Mouse (Mus musculus) CH12.LX (cell line): ENCODE data around the gene Jtb. TPM values are rescaled to one million over a fixed set of nuclear protein-coding genes. Genes with fewer than 3 reads are reported as not detected.

Experiments used
- DNase-seq: peaks from one replicate; pipeline ENCODE4 v3.0.0-alpha.2; 2013; ENCODE audit errors: extremely low read depth
- H3K27ac ChIP-seq: 2 replicates; pipeline ENCODE4 v1.5.1; 2012; ENCODE audit warnings: low read depth, mild to moderate bottlenecking, control low read depth, moderate library complexity; ENCODE audit not compliant: insufficient read depth
- H3K27me3 ChIP-seq: replicated peaks from 2 replicates; pipeline ENCODE3; 2012; ENCODE audit warnings: inconsistent platforms
- H3K36me3 ChIP-seq, 2 experiments: replicated peaks in 1 of 2; 2 replicates each; pipeline versions ENCODE3 to v1.6.1; 2012; ENCODE audit warnings: inconsistent platforms in 1 of 2, low read length in 1 of 2, mild to moderate bottlenecking in 1 of 2, mixed read lengths in 1 of 2, moderate library complexity in 1 of 2; ENCODE audit not compliant: control insufficient read depth in 1 of 2, insufficient read depth in 1 of 2
- H3K4me1 ChIP-seq, 2 experiments: 2 replicates each; pipeline ENCODE4 v1.6.1; 2012; ENCODE audit warnings: inconsistent platforms in 1 of 2, moderate library complexity in 1 of 2; ENCODE audit not compliant: insufficient read depth in 2 of 2, control insufficient read depth in 1 of 2
- H3K4me2 ChIP-seq: 2 replicates; pipeline ENCODE4 v1.6.1; 2012; ENCODE audit warnings: low read depth, mild to moderate bottlenecking, control low read depth; ENCODE audit not compliant: poor library complexity, insufficient read depth, severe bottlenecking
- H3K4me3 ChIP-seq, 3 experiments: fragments of 150-350 bp in 1 of 3; sonication (generic) in 1 of 3; replicated peaks in 1 of 3; 2 replicates each; pipeline versions ENCODE3 to v1.5.1; 2011 to 2012; ENCODE audit warnings: low read depth in 2 of 3, low read length in 2 of 3, mild to moderate bottlenecking in 2 of 3, moderate library complexity in 2 of 3, control low read depth in 1 of 3, improper control_type of control experiment in 1 of 3, inconsistent platforms in 1 of 3, mixed read lengths in 1 of 3; ENCODE audit not compliant: poor library complexity in 1 of 3
- H3K79me2 ChIP-seq: replicated peaks from 2 replicates; pipeline ENCODE4 v1.6.1; 2012; ENCODE audit warnings: mild to moderate bottlenecking, moderate library complexity; ENCODE audit not compliant: control insufficient read depth, poor library complexity, insufficient read depth, severe bottlenecking; ENCODE audit errors: extremely low read depth
- H3K9ac ChIP-seq: 2 replicates; pipeline ENCODE4 v1.6.1; 2012; ENCODE audit warnings: low read depth, mild to moderate bottlenecking, control low read depth, moderate library complexity; ENCODE audit not compliant: insufficient read depth
- H3K9me3 ChIP-seq: replicated peaks from 2 replicates; pipeline ENCODE3; 2012; ENCODE audit warnings: low read length, inconsistent platforms, mixed read lengths
- BHLHE40 ChIP-seq: IDR thresholded peaks from 2 replicates; pipeline ENCODE4 v1.6.1; 2011; ENCODE audit warnings: mild to moderate bottlenecking, low read depth, low read length, improper control_type of control experiment
- CTCF ChIP-seq, 2 experiments: IDR thresholded peaks in 1 of 2; conservative IDR thresholded peaks in 1 of 2; 2 replicates each; pipeline ENCODE4 v1.5.1; 2011 to 2012; ENCODE audit warnings: low read depth in 2 of 2, low read length in 2 of 2, improper control_type of control experiment in 1 of 2, inconsistent platforms in 1 of 2, mild to moderate bottlenecking in 1 of 2, moderate library complexity in 1 of 2
- EP300 ChIP-seq: IDR thresholded peaks from 2 replicates; pipeline ENCODE4 v1.6.1; 2011; ENCODE audit warnings: low read length, improper control_type of control experiment
- ETS1 ChIP-seq: conservative IDR thresholded peaks from 2 replicates; pipeline ENCODE4 v1.6.1; 2012; ENCODE audit warnings: low read depth, mild to moderate bottlenecking, inconsistent platforms, low read length, improper control_type of control experiment, moderate library complexity
- GABPA ChIP-seq: IDR thresholded peaks from 2 replicates; pipeline ENCODE4 v1.6.1; 2012; ENCODE audit warnings: low read depth, low read length, improper control_type of control experiment, inconsistent platforms; ENCODE audit not compliant: insufficient replicate concordance
- HCFC1 ChIP-seq: IDR thresholded peaks from 2 replicates; pipeline ENCODE4 v1.6.1; 2012; ENCODE audit warnings: low read depth, mild to moderate bottlenecking, inconsistent platforms, low read length, improper control_type of control experiment
- IRF4 ChIP-seq: IDR thresholded peaks from 2 replicates; pipeline ENCODE4 v1.6.1; 2014; ENCODE audit warnings: low read depth, mild to moderate bottlenecking, inconsistent platforms, low read length, improper control_type of control experiment
- JUND ChIP-seq: conservative IDR thresholded peaks from 2 replicates; pipeline ENCODE4 v1.6.1; 2011; ENCODE audit warnings: low read depth, low read length, improper control_type of control experiment
- KAT2A ChIP-seq: IDR thresholded peaks from 2 replicates; pipeline ENCODE4 v1.6.1; 2012; ENCODE audit warnings: low read length, improper control_type of control experiment, inconsistent platforms; ENCODE audit not compliant: insufficient replicate concordance
- MAX ChIP-seq: IDR thresholded peaks from 2 replicates; pipeline ENCODE4 v1.6.1; 2011; ENCODE audit warnings: low read length, improper control_type of control experiment
- MYC ChIP-seq: IDR thresholded peaks from 2 replicates; pipeline ENCODE4 v1.6.1; 2011; ENCODE audit warnings: low read depth, mild to moderate bottlenecking, improper control_type of control experiment, low read length
- NELFE ChIP-seq: IDR thresholded peaks from 2 replicates; pipeline ENCODE4 v1.6.1; 2011; ENCODE audit warnings: low read depth, low read length, improper control_type of control experiment
- NRF1 ChIP-seq: IDR thresholded peaks from 2 replicates; pipeline ENCODE4 v1.6.1; 2014; ENCODE audit warnings: low read depth, mild to moderate bottlenecking, inconsistent platforms, low read length, improper control_type of control experiment, moderate library complexity
- PAX5 ChIP-seq: IDR thresholded peaks from 2 replicates; pipeline ENCODE4 v1.6.1; 2012; ENCODE audit warnings: low read length, inconsistent platforms, mixed read lengths
- POLR2AphosphoS2 ChIP-seq: IDR thresholded peaks from 2 replicates; pipeline ENCODE4 v1.6.1; 2011; ENCODE audit warnings: low read depth, low read length, improper control_type of control experiment
- RCOR1 ChIP-seq: conservative IDR thresholded peaks from 2 replicates; pipeline ENCODE4 v1.6.1; 2012; ENCODE audit warnings: low read depth, mild to moderate bottlenecking, inconsistent platforms, low read length, improper control_type of control experiment
- SIN3A ChIP-seq: IDR thresholded peaks from 2 replicates; pipeline ENCODE4 v1.6.1; 2012; ENCODE audit warnings: low read length, improper control_type of control experiment, inconsistent platforms
- USF1 ChIP-seq: IDR thresholded peaks from 2 replicates; pipeline ENCODE4 v1.6.1; 2014; ENCODE audit warnings: low read depth, mild to moderate bottlenecking, inconsistent platforms, low read length, improper control_type of control experiment
- ZMIZ1 ChIP-seq: IDR thresholded peaks from 2 replicates; pipeline ENCODE4 v1.6.1; 2012; ENCODE audit warnings: low read depth, mild to moderate bottlenecking, inconsistent platforms, low read length, improper control_type of control experiment
- ZNF384 ChIP-seq: IDR thresholded peaks from 2 replicates; pipeline ENCODE4 v1.6.1; 2012; ENCODE audit warnings: low read depth, low read length, improper control_type of control experiment, inconsistent platforms
- dilution Hi-C: fragments of 300-500 bp; cut with MboI; formaldehyde crosslinking; loops from 2 replicates; pipeline ENCODE4 v1.14.3; 2020; ENCODE audit warnings: low sequenced_read_pairs; ENCODE audit not compliant: extremely low pct_unique_long_range_greater_than_20kb, extremely low pct_ligation_motif_present
- in situ Hi-C: fragments of 300-500 bp; cut with MboI; formaldehyde crosslinking; loops from 3 replicates; pipeline ENCODE4 v1.14.3; 2019; ENCODE audit warnings: low sequenced_read_pairs, low pct_ligation_motif_present, low pct_unique_long_range_greater_than_20kb, mixed read lengths
- polyA plus RNA-seq: library from polyadenylated mRNA; unstranded; fragments of >175 nt; gene quantifications from 2 replicates; pipeline ENCODE4 v1.2.1, GENCODE M21; 2012; ENCODE audit warnings: low read depth; ENCODE audit not compliant: insufficient read length
- total RNA-seq, 2 experiments: library from RNA; depleted of rRNA; stranded (reverse); fragments of 300-350 nt in 1 of 2; fragments of >200 nt in 1 of 2; gene quantifications; 2 replicates each; pipeline ENCODE4 v1.2.3; 2012 to 2014

The Jtb gene
- total and polyA plus RNA-seq, 3 experiments: 50.8 to 73.6 (median 54.2) TPM

DNA sequence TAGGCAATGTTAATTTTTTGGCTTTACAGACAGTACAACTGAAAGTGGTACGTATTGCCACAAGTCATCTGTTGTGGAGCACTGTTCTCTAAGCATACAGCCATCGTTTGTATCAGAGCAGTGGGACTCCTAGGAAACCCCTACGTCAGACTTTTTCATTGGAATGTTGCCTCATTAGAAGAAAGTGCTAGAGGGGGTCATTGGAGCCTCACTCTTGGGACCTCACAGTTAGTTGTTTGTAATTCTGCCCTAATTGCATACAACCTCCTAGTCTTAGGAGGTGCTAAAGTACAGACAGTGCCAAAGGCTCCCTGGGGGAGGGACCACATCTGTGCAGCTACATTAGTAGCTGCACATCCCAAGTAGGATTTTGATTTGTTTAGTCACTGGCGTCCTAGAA is 36.6 kb upstream of the Jtb start:
- no peak overlapping the region for H3K4me2 ChIP-seq
- no peaks in the 10 kb centered on the region for H3K36me3 ChIP-seq
- H3K9me3 ChIP-seq: no peaks in the 10 kb centered on the region
- no peak overlapping the region for H3K27ac ChIP-seq
- H3K79me2 ChIP-seq: no peaks in the 10 kb centered on the region
- no peaks in the 10 kb centered on the region for H3K4me1 ChIP-seq
- no peak overlapping the region for H3K9ac ChIP-seq
- dilution Hi-C loops (no loop called here), in situ Hi-C loops (no loop called here)
- H3K27me3 ChIP-seq: no peaks in the 10 kb centered on the region
- H3K4me3 ChIP-seq: no peak overlapping the region
- TF ChIP-seq ZMIZ1 (no peak), GABPA (no peak), MAX (no peak), CTCF (conservative IDR thresholded peaks at IDR 0.05 in 1 of 2, IDR thresholded peaks at IDR 0.05 in 1 of 2; ENCODE audit: low read depth in 2 of 2, low read length in 2 of 2) (no peak), RCOR1 (no peak), JUND (no peak), PAX5 (no peak), EP300 (no peak), HCFC1 (no peak), KAT2A (no peak)
- DNase-seq: no peak

DNA sequence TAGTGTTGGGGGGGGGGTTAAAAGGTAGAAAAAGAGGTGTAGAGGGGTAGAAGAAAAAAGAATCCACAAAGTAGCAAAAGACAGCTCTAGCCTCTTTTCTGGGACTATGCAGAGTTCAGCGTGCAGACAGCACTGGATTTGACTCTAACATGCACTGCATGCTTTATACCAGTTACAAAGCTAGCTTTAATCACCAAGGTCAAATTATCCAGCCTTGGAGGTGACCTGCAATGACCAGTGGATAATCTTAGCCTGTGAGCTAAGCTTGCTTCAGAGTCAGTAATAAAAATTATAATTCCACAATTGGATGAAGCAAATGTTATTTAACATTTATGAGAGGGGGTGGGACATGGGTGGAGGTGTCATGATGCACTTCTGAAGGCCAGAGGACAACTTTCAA is 35.8 kb upstream of the Jtb start:
- H3K36me3 ChIP-seq: no peaks in the 10 kb centered on the region
- H3K9ac ChIP-seq: no peak overlapping the region
- no peaks in the 10 kb centered on the region for H3K27me3 ChIP-seq
- in situ Hi-C loops (no loop called here), dilution Hi-C loops (no loop called here)
- H3K4me1 ChIP-seq: no peaks in the 10 kb centered on the region
- H3K9me3 ChIP-seq: no peaks in the 10 kb centered on the region
- no peak overlapping the region for H3K4me2 ChIP-seq
- TF ChIP-seq IRF4: no peak
- TF ChIP-seq EP300: no peak
- no peak for TF ChIP-seq BHLHE40
- no peak for TF ChIP-seq ZMIZ1
- TF ChIP-seq NELFE: no peak
- no peak for TF ChIP-seq HCFC1
- no peak for TF ChIP-seq SIN3A
- TF ChIP-seq POLR2AphosphoS2: no peak
- TF ChIP-seq ETS1: no peak
- TF ChIP-seq ZNF384: no peak
- TF ChIP-seq NRF1: no peak
- TF ChIP-seq USF1: no peak
- TF ChIP-seq MYC: no peak
- DNase-seq: no peak
- H3K79me2 ChIP-seq: no peaks in the 10 kb centered on the region
- no peak overlapping the region for H3K4me3 ChIP-seq
- H3K27ac ChIP-seq: no peak overlapping the region
